Mouse (Mus musculus): ENCODE results near the gene U2surp.

Gene U2surp

DNA sequence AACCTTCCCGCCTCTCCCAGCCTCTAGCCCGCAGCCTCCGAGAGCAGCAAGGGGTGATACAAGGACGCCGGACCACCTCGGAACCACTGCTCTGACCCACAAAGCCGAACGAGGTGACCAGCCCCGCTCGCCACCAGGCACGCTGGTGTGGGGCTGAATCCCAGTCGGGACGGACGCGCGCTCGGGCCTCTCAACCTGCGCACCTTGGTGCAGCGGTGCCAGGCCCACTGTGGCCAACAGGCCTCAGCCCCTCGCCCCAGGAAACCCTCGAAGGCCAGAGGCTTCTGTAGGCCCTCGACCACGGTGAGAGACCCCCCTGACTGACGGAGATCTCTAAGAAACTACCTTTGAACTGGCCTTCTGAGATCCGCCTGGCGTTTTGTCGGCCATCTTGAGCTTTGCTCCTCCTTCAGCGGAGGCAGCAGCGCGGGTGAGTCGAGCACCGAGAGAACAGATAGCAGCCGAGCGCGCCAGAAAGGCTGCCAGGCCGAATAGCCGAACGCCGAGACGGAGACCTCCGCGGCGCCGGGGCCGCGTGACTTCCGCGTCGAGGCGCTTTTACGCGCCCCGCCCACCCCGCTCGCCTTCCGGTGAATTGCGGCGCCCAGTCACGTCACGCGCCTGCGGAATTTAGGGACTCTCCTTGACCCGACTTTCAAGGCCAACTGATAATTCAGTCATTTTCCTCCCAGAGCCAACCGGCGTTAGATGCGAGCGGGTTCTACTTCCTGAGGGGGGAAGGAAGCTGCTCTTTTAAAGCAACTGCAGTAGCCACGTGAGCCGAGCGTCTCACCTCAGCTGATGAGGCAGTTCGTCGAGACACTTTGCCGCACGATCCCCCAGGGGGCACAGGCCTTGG, at the start of gene U2surp:
TSS of gene U2surp (minus strand) at position 525 of the 859 bp plus-strand sequence.
- peak; percentile 98 for DNase-seq

GRCm38 (mm10) chr9:95559936-95560735, 48.3 kb upstream of the U2surp start:
- DNase-seq, result peak; percentile 73

DNA sequence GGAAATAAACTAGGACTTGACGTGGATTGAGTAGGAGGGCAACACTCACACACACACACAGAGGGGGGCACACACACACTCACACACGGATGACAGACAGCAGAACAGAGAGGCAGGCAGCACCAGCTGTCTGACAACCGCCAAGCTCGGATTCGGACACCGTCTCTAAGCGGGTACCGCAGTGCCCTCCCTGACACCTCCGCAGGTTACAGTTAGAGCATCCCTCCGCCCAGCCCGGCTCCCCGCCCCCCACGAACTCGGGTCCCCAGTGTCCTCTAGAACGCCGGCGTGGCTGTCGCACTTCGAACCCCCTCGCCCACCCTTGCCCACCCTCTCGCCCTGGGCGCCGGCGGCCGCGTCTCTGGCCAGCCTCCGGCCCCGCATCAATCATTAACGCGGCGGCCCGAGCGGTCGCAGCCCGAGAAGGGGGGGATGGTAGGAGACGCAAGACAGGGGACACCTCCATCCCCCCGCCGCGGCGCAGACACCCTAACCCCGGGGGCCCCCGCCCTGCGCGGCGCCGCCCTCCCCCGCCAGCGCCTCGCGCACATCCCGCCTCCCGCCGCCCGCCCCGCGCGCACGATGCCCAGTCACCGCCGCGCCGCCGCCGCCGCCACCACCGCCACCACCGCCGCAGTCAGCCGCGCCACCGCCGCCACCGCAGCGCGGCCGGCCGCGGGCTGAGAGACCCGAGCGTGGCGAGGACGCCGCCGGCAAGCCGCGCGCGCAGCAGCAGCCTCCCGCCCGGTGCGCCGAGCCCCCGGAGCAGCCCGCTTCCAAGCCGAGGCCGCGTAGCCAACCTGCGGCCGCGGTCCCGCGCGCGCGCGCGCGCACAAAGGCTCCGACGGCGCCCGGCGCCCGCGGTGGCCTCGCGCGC, 47.5 kb upstream of the U2surp start, which contains the start of gene Paqr9:
TSS of gene Paqr9 (plus strand) at position 599 of the 877 bp plus-strand sequence.
- peak; percentile 69 for DNase-seq

GRCm38 (mm10) chr9:95558726-95559058, 46.9 kb upstream of the U2surp start:
- DNase-seq, result no peak

GRCm38 (mm10) chr9:95557722-95558121, 45.9 kb upstream of the U2surp start:
- no peak for DNase-seq

DNA sequence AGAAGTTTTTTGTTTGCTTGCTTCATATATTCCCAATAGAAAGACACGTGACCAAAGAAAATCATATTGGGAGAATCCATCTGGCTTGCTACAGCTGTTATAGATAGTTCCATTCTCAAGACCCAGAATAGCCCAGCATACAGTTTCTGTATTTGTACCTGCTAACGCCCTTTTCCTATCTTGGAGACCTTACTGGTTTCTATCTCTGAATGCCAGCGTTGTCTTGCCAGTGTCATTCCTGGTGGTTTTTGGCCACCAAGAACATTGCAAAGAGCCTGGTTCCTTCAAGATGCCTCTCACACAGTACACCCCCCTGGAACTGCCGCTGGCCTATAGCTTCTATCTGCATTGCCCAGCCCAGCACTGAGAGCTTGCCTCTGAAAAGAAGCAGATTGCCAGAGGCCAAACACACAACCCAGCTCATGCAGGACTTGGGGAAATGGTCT, 44.3 kb upstream of the U2surp start:
- no peak for DNase-seq

GRCm38 (mm10) chr9:95555233-95555740, 43.5 kb upstream of the U2surp start:
- no peak for DNase-seq

GRCm38 (mm10) chr9:95554231-95555221, 42.7 kb upstream of the U2surp start:
- no peak for DNase-seq

DNA sequence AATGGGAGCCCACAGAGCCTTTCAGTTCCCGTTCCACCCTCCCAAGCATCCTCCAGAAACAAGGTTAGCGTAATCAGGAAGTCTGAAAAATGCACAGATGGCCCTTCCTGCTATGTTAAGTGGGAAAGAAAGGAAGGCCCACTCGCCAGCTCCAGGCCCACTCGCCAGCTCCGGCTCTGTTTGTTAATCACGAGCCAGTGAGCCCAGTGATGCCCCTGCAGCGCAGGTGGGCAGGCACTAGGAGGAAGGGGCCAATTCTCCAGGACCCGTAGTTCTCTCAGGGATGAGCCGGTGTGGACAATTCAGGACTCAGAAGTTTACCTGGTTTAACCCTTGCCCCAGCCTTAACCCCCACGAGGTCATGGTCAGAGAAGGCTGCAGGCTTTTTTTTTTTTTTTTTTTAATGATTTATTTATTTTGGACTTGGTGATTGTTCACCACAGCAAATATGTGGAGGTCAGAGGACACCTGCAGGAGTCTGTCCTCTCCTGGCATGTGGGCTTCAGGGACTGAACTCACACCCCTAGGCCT, 40.4 kb upstream of the U2surp start:
- DNase-seq, result peak; percentile 73

DNA sequence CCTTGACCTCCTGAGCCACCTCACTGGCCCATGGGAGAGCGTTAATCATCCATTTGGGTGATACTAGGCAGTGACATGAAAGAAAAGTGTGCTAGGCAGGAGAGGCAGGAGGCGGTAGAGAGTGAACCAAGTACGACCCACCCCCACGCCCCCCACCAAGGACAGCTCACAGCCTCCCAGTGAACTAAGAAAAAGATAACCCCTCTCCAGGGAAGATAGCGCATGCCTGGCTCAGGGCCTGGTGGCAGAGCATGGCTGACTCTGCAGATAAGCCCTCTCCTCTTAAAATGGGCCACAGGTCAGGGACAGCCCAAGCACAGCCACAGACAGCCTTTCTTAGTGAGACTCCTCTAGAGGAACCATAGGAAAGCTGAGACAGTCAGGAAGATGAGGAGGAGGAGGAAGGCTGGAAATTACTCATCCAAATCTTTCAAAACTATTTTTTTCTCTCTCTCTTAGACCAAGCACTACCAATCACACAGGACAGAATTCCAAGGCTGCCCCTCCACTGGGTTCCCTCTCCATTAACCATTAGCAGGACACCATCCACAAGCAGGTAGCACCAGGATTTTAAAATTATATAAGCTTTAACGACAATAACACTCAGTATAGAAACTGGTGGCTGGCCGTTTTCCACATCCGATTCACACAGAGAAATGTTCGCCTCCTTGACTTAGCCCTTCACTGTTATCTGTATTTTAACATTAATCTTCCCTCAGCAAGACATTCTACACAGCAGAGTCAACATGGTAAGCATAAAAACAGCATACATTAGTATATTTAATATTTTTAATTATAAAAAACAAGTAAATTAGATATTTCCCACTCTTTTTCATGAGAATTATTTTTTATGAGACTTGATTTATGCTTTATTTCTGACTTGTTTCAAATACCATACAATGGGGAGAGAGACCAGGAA, 39.3 kb upstream of the U2surp start:
- no peak for DNase-seq

DNA sequence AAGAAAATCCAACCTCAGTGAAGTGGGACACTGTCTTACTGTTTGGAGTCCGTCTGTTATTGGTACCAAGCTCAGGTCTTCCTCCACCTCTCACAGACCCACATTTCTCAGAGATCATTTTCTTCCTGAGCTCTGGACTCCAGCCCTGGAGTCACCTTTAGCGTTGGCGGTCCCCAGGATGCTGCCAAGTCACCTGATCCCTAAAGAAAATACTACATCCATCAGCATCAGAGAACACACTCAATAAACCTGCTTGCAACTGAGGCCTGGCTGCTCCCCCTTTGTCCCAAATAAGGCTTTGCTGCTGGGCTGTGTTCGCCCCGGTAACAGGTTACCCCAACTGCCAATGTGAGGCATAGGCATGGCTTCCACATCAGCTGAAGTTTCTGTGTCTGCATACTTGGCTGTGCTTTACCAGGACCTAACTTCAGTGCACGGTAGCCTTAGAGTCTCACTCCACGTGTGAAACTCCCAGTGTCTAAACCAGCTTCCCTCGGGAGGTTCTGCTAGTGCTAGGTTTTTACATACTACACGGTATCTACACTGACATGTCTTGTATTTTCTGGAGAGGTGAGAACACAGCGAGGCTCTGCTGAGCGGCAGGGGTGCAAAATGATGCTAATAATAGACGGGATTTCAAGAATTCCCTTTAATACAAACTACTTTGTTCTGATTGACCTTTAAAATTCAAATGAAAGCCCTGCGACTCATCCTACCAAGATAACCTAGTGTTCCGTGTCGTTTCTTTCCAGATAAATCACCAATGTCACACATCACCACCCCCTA, 38.0 kb upstream of the U2surp start:
- DNase-seq, result peak; percentile 61

- DNase-seq, result no peak
These were observed 34.9 kb upstream of the U2surp start for GRCm38 (mm10) chr9:95546679-95547078.

DNA sequence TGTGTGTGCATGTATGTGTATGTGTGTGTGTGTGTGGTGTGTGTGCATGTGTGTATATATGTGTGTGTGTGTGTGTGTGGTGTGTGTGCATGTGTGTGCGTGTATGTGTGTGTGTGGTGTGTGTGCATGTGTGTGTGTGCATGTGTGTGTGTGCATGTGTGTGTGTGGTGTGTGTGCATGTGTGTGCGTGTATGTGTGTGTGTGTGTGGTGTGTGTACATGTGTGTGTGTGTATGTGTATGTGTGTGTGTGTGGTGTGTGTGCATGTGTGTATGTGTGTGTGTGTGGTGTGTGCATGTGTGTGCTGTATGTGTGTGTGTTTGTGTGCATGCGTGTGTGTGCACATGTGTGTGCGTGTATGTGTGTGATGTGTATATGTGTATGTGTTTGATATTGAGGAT, 32.8 kb upstream of the U2surp start:
- DNase-seq, result no peak

GRCm38 (mm10) chr9:95542475-95542874, 30.7 kb upstream of the U2surp start:
- no peak for DNase-seq

DNA sequence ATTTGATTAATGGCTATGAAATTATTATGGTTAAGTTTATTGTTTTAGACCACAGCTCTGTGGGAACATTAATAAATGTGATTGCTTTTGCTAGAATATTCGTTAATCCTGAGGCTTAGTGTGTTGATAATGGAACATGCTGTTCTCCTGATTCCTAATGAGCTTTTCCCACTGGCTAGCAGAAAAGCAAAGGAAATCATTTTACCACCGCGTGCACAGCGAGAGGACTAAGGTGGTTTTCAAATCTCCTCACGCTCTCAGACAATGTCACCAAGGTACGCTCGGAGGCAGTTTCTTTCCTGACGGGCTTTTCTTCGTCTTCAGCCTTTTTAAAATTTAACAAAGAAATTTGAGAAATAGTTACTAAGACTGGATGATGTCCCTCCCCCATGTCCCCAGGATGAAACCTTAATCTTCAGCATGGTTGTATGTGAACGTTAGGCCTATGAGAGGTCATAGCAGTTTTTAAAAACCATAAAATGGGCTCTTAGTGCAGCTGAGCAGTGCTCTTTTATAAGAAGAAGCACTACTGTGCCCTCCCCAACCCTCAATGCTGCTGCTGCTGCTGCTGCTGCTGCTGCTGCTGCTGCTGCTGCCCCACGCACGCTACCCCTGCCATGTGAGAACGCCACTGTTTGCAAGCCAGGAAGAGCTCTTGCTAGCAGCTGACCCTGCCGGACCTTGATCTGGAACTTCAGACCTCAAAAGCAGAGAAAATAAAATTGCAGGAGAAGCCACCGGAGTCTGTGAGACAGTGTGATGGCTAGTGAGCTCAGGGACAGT, 30.0 kb upstream of the U2surp start:
- peak; percentile 63 for DNase-seq

DNA sequence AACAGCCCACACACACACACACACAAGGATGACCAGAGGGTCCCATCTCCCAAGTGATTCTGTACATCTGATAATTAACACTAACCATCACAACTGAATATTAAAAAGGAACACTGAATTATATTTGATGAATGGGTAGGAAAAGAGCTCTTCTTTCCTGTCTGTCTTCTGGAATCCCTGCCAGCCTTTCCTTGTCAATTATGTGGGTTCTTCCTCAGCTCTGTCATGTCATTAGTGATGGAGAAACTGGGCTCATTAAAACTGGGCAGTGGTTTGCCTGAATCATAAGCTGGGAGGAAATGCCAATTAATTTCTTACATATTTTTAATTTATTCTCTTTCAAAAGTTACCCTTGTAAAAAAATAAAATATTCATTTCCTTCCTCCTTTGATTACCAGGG, 29.4 kb upstream of the U2surp start:
- no peak for DNase-seq

GRCm38 (mm10) chr9:95540487-95540886, 28.7 kb upstream of the U2surp start:
- peak; percentile 59 for DNase-seq

DNA sequence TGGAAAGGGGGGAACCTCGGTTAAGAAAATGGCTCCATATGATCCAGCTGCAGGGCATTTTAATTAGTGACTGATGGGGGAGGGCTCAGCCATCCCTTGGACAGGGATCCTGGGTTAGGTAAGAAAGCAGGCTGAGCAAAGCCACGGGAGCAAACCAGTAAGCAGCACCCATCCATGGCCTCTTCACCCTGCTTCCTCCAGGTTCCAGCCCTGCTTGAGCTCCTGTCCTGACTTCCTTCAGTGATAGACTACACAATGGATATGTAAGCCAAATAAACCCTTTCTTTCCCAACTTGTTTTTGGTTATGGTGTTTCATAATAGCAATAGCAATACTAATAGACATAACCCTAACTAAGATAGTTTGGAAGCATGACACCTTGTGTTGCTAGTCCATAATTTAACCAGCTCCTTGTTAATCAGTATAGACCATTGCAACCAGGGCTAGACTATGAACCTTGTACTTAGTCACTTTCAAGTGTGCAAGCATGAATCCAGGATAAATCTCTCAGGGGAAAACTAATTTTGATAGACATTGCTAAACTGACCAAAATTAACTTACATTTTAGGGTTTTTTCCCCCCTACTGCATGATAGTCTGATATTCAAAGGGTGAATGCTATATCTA, 27.5 kb upstream of the U2surp start:
- peak; percentile 61 for DNase-seq

Measured in kidney, adult 11 months (tissue).